Mouse (Mus musculus) MEL (cell line): ENCODE measurements around the gene Plekhh3. TPM values are rescaled to one million over a fixed set of nuclear protein-coding genes. Genes with fewer than 3 reads are reported as not detected.

ENCODE experiments used
- DNase-seq: peaks from one replicate; pipeline ENCODE4 v3.0.0; 2011; ENCODE audit warnings: low read depth, low spot score
- H3K27ac ChIP-seq: 2 replicates; pipeline ENCODE4 v1.5.1; 2012; ENCODE audit warnings: low read depth, mild to moderate bottlenecking, control low read depth, low read length, moderate library complexity; ENCODE audit not compliant: control insufficient read depth
- H3K27me3 ChIP-seq, 2 experiments: fragments of 150-350 bp in 1 of 2; sonication (generic) in 1 of 2; 2 replicates each; pipeline ENCODE4 v1.6.1; 2012; ENCODE audit warnings: low read length in 2 of 2, mild to moderate bottlenecking in 2 of 2, improper control_type of control experiment in 1 of 2, moderate library complexity in 1 of 2; ENCODE audit not compliant: insufficient read depth in 2 of 2, control insufficient read depth in 1 of 2
- H3K36me3 ChIP-seq, 2 experiments: 2 replicates each; pipeline ENCODE4 v1.6.1; 2012 to 2014; ENCODE audit warnings: low read length in 2 of 2, improper control_type of control experiment in 1 of 2, inconsistent platforms in 1 of 2, mild to moderate bottlenecking in 1 of 2; ENCODE audit not compliant: insufficient read depth in 2 of 2, control insufficient read depth in 1 of 2
- H3K4me1 ChIP-seq, 2 experiments: fragments of 150-350 bp in 1 of 2; sonication (generic) in 1 of 2; 2 replicates each; pipeline ENCODE4 v1.6.1; 2012; ENCODE audit warnings: low read length in 2 of 2, improper control_type of control experiment in 1 of 2, mild to moderate bottlenecking in 1 of 2; ENCODE audit not compliant: insufficient read depth in 2 of 2, control insufficient read depth in 1 of 2
- H3K4me3 ChIP-seq, 2 experiments: fragments of 150-350 bp in 1 of 2; sonication (generic) in 1 of 2; 2 replicates each; pipeline ENCODE4 v1.5.1; 2012; ENCODE audit warnings: low read depth in 2 of 2, low read length in 2 of 2, mild to moderate bottlenecking in 2 of 2, moderate library complexity in 2 of 2, control low read depth in 1 of 2, improper control_type of control experiment in 1 of 2; ENCODE audit not compliant: control insufficient read depth in 1 of 2, insufficient read depth in 1 of 2
- H3K79me2 ChIP-seq: 2 replicates; pipeline ENCODE4 v1.6.1; 2012; ENCODE audit warnings: mild to moderate bottlenecking, low read length, moderate library complexity; ENCODE audit not compliant: control insufficient read depth, poor library complexity, insufficient read depth
- H3K9ac ChIP-seq: 2 replicates; pipeline ENCODE4 v1.6.1; 2012; ENCODE audit warnings: low read depth, mild to moderate bottlenecking, control low read depth, low read length, moderate library complexity; ENCODE audit not compliant: control insufficient read depth, poor library complexity, severe bottlenecking
- H3K9me3 ChIP-seq: fragments of 150-350 bp; sonication (generic); replicated peaks from 2 replicates; pipeline ENCODE4 v1.6.1; 2012; ENCODE audit warnings: mild to moderate bottlenecking, low read length, improper control_type of control experiment, moderate library complexity; ENCODE audit not compliant: insufficient read depth
- BHLHE40 ChIP-seq: IDR thresholded peaks from 2 replicates; pipeline ENCODE4 v1.6.1; 2012; ENCODE audit warnings: low read depth, mild to moderate bottlenecking, inconsistent platforms, low read length, improper control_type of control experiment, borderline replicate concordance
- CHD1 ChIP-seq: IDR thresholded peaks from 2 replicates; pipeline ENCODE4 v1.6.1; 2012; ENCODE audit warnings: low read depth, mild to moderate bottlenecking, inconsistent platforms, low read length, improper control_type of control experiment
- CHD2 ChIP-seq: IDR thresholded peaks from 2 replicates; pipeline ENCODE4 v1.6.1; 2011; ENCODE audit warnings: low read length, improper control_type of control experiment
- CTCF ChIP-seq, 3 experiments: IDR thresholded peaks in 2 of 3; conservative IDR thresholded peaks in 1 of 3; 2 replicates each; pipeline ENCODE4 v1.5.1; 2011 to 2012; ENCODE audit warnings: low read length in 3 of 3, low read depth in 2 of 3, mild to moderate bottlenecking in 2 of 3, improper control_type of control experiment in 1 of 3, inconsistent platforms in 1 of 3, mixed read lengths in 1 of 3, moderate library complexity in 1 of 3; ENCODE audit not compliant: control insufficient read depth in 1 of 3, insufficient read depth in 1 of 3, poor library complexity in 1 of 3, severe bottlenecking in 1 of 3
- E2F4 ChIP-seq: IDR thresholded peaks from 2 replicates; pipeline ENCODE4 v1.6.1; 2011; ENCODE audit warnings: low read depth, low read length, improper control_type of control experiment, borderline replicate concordance
- ELF1 ChIP-seq: IDR thresholded peaks from 2 replicates; pipeline ENCODE4 v1.6.1; 2014; ENCODE audit warnings: low read depth, mild to moderate bottlenecking, inconsistent platforms, low read length, improper control_type of control experiment, moderate library complexity
- EP300 ChIP-seq, 2 experiments: IDR thresholded peaks; 2 replicates each; pipeline ENCODE4 v1.6.1; 2011; ENCODE audit warnings: improper control_type of control experiment in 2 of 2, low read length in 2 of 2, low read depth in 1 of 2, mild to moderate bottlenecking in 1 of 2
- HCFC1 ChIP-seq: IDR thresholded peaks from 2 replicates; pipeline ENCODE4 v1.6.1; 2012; ENCODE audit warnings: low read depth, mild to moderate bottlenecking, inconsistent platforms, low read length, improper control_type of control experiment, moderate library complexity
- KAT2A ChIP-seq: conservative IDR thresholded peaks from 2 replicates; pipeline ENCODE4 v1.6.1; 2012; ENCODE audit warnings: low read depth, low read length, improper control_type of control experiment, inconsistent platforms
- MEF2A ChIP-seq: IDR thresholded peaks from 2 replicates; pipeline ENCODE4 v1.6.1; 2014; ENCODE audit warnings: low read depth, mild to moderate bottlenecking, inconsistent platforms, low read length, improper control_type of control experiment; ENCODE audit not compliant: poor library complexity, insufficient replicate concordance, severe bottlenecking; ENCODE audit errors: extremely low read depth
- MXI1 ChIP-seq: IDR thresholded peaks from 2 replicates; pipeline ENCODE4 v1.6.1; 2011; ENCODE audit warnings: mild to moderate bottlenecking, low read depth, low read length, improper control_type of control experiment
- MYB ChIP-seq: IDR thresholded peaks from 2 replicates; pipeline ENCODE4 v1.6.1; 2011; ENCODE audit warnings: mild to moderate bottlenecking, low read depth, low read length, improper control_type of control experiment
- MYC ChIP-seq: IDR thresholded peaks from 2 replicates; pipeline ENCODE4 v1.6.1; 2011; ENCODE audit warnings: low read depth, mild to moderate bottlenecking, low read length, improper control_type of control experiment, moderate library complexity
- POLR2AphosphoS5 ChIP-seq: IDR thresholded peaks from 2 replicates; pipeline ENCODE4 v1.6.1; 2012; ENCODE audit warnings: low read depth, borderline replicate concordance, mild to moderate bottlenecking, inconsistent platforms, low read length, moderate library complexity, mixed read lengths
- RAD21 ChIP-seq: IDR thresholded peaks from 2 replicates; pipeline ENCODE4 v1.6.1; 2011; ENCODE audit warnings: mild to moderate bottlenecking, low read depth, low read length, improper control_type of control experiment
- SIN3A ChIP-seq: IDR thresholded peaks from 2 replicates; pipeline ENCODE4 v1.6.1; 2012; ENCODE audit warnings: low read length, improper control_type of control experiment, inconsistent platforms
- SMC3 ChIP-seq: IDR thresholded peaks from 2 replicates; pipeline ENCODE4 v1.6.1; 2011; ENCODE audit warnings: low read depth, low read length, improper control_type of control experiment
- TAL1 ChIP-seq: IDR thresholded peaks from 2 replicates; pipeline ENCODE4 v1.6.1; 2012; ENCODE audit warnings: mild to moderate bottlenecking, inconsistent platforms, low read length, moderate library complexity, mixed read lengths
- TCF12 ChIP-seq: IDR thresholded peaks from 2 replicates; pipeline ENCODE4 v1.6.1; 2014; ENCODE audit warnings: low read depth, mild to moderate bottlenecking, inconsistent platforms, low read length, improper control_type of control experiment, moderate library complexity
- UBTF ChIP-seq: IDR thresholded peaks from 2 replicates; pipeline ENCODE4 v1.6.1; 2012; ENCODE audit warnings: low read depth, mild to moderate bottlenecking, inconsistent platforms, low read length, improper control_type of control experiment, moderate library complexity, borderline replicate concordance; ENCODE audit not compliant: insufficient read depth
- USF2 ChIP-seq, 2 experiments: IDR thresholded peaks; 2 replicates each; pipeline ENCODE4 v1.6.1; 2011 to 2012; ENCODE audit warnings: improper control_type of control experiment in 2 of 2, low read length in 2 of 2, borderline replicate concordance in 1 of 2, inconsistent platforms in 1 of 2, low read depth in 1 of 2, mild to moderate bottlenecking in 1 of 2; ENCODE audit not compliant: insufficient read depth in 1 of 2
- ZKSCAN1 ChIP-seq: IDR thresholded peaks from 2 replicates; pipeline ENCODE4 v1.6.1; 2012; ENCODE audit warnings: low read depth, mild to moderate bottlenecking, inconsistent platforms, low read length, improper control_type of control experiment, moderate library complexity
- ZMIZ1 ChIP-seq: IDR thresholded peaks from 2 replicates; pipeline ENCODE4 v1.6.1; 2012; ENCODE audit warnings: low read depth, mild to moderate bottlenecking, inconsistent platforms, low read length, improper control_type of control experiment, moderate library complexity
- polyA plus RNA-seq, 2 experiments: library from polyadenylated mRNA; stranded (reverse) in 1 of 2; unstranded in 1 of 2; fragments of >175 nt in 1 of 2; fragments of >200 nt in 1 of 2; gene quantifications; 2 replicates each; pipeline versions ENCODE4 v1.2.1 to v1.2.4; 2012; ENCODE audit warnings: low replicate concordance in 2 of 2, low read depth in 1 of 2; ENCODE audit not compliant: insufficient read length in 2 of 2, insufficient read depth in 1 of 2, missing spikeins in 1 of 2
- total RNA-seq: library from RNA; depleted of rRNA; stranded (reverse); fragments of 300-350 nt; gene quantifications from 2 replicates; pipeline ENCODE4 v1.2.3, GENCODE M21; 2012

Plekhh3 gene
- total and polyA plus RNA-seq, 3 experiments: 0.81 to 1.5 TPM; not detected in 1

DNA sequence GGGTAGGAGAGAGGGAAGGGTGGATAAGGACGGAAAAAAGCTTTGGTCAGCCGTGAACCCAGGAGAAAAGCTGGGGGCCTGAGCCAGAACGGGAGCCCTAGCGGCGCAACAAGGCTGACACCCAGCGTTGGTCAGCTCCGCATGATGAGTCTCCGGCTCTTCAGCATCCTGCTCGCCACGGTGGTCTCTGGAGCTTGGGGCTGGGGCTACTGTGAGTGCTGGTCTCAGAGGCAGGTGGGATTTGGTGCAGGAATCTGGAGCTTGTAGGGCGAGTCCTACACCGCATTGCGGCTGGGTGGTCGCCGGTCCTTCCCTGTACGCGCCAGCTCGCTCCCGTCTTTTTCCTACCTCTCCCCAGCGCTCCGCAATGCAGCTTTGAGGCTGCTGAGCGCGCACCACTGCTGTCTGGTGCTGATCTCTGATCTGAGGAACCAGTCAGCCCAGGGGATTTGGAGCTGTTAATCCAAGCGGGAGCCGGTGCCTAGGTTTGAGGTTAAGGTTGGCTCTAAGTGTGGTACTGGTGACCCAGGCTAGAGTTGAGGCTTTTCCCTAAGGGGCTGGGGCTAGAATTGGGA lies 5.1 kb upstream of the Plekhh3 start:
- Histone ChIP-seq H3K9ac (no peak overlapping the region), H3K36me3 (peaks cover 0 to 6% of the 10 kb centered on the region in 2 experiments; a peak in 2 of 4 replicates), H3K27ac (no peak overlapping the region), H3K9me3 (no peaks in the 10 kb centered on the region), H3K4me3 (no peak overlapping the region), H3K79me2 (no peaks in the 10 kb centered on the region), H3K27me3 (0 out of 4 replicates have a peak, but pooled peaks cover 0 to 2% of the 10 kb centered on the region in 2 experiments), H3K4me1 (peaks cover 0 to 10% of the 10 kb centered on the region in 2 experiments; a peak in 2 of 4 replicates)
- no peak for DNase-seq
- no peak for TF ChIP-seq E2F4
- TF ChIP-seq HCFC1: no peak
- TF ChIP-seq CTCF (IDR thresholded peaks at IDR 0.05 in 2 of 3, conservative IDR thresholded peaks at IDR 0.05 in 1 of 3; ENCODE audit: control insufficient read depth in 1 of 3, insufficient read depth in 1 of 3, low read depth in 2 of 3, low read length in 3 of 3, poor library complexity in 1 of 3, severe bottlenecking in 1 of 3): no peak
- TF ChIP-seq UBTF: no peak
- TF ChIP-seq MXI1: no peak
- no peak for TF ChIP-seq MYC
- TF ChIP-seq USF2 (IDR thresholded peaks at IDR 0.05; ENCODE audit: borderline replicate concordance in 1 of 2, insufficient read depth in 1 of 2, low read depth in 1 of 2, low read length in 2 of 2): no peak
- no peak for TF ChIP-seq EP300 (IDR thresholded peaks at IDR 0.05; ENCODE audit: low read depth in 1 of 2, low read length in 2 of 2)
- TF ChIP-seq TCF12: no peak
- TF ChIP-seq ZMIZ1: no peak

DNA sequence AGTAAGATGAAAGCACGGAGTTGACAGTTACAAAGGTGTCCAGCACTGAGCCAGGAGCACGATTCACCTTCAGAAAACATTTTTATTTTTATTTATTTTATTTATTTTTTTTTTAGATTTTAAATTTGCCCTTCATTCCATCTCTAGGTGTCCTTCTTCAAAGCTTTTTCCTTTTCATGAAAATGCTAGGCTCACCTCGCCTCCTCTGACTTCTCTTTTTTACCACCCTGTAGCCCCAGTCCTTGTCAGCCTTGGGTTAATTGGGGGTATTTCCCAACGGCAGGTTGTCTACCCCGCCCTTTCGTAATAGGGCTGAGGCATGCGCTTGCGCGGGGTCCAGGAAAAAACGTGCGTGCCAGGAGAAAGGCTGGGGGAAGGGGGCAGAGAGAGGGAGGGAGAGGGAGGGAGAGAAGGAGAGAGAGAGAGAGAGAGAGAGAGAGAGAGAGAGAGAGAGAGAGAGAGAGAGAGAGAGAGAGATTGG lies 4.5 kb upstream of the Plekhh3 start:
- DNase-seq: no peak
- H3K79me2 ChIP-seq: no peaks in the 10 kb centered on the region; the same call in 1 of the 2 replicates
- peaks cover 0 to 11% of the 10 kb centered on the region in 2 experiments; a peak in 2 of 4 replicates for H3K4me1 ChIP-seq
- TF ChIP-seq SMC3 (no peak), ZKSCAN1 (no peak), SIN3A (no peak), USF2 (IDR thresholded peaks at IDR 0.05; ENCODE audit: borderline replicate concordance in 1 of 2, insufficient read depth in 1 of 2, low read depth in 1 of 2, low read length in 2 of 2) (no peak), KAT2A (no peak), HCFC1 (no peak), MXI1 (no peak), RAD21 (no peak), ELF1 (no peak), MYB (no peak), CHD2 (no peak), TAL1 (no peak), MEF2A (no peak), CHD1 (no peak), MYC (no peak), POLR2AphosphoS5 (no peak), BHLHE40 (no peak), CTCF (IDR thresholded peaks at IDR 0.05 in 2 of 3, conservative IDR thresholded peaks at IDR 0.05 in 1 of 3; ENCODE audit: control insufficient read depth in 1 of 3, insufficient read depth in 1 of 3, low read depth in 2 of 3, low read length in 3 of 3, poor library complexity in 1 of 3, severe bottlenecking in 1 of 3) (no peak)
- peaks cover 0 to 6% of the 10 kb centered on the region in 2 experiments; a peak in 2 of 4 replicates for H3K36me3 ChIP-seq
- H3K9ac ChIP-seq: no peak overlapping the region
- H3K9me3 ChIP-seq: no peaks in the 10 kb centered on the region
- H3K27ac ChIP-seq: no peak overlapping the region
- H3K27me3 ChIP-seq: 0 out of 4 replicates have a peak, but pooled peaks cover 0 to 2% of the 10 kb centered on the region in 2 experiments
- H3K4me3 ChIP-seq: no peak overlapping the region
